8 mouse cellular contexts compared by ENCODE assay signal in genomic region chr13:101765976-101766375, GRCm38 (mm10). TPM values are rescaled to one million over a fixed set of nuclear protein-coding genes. Genes with fewer than 3 reads are reported as not detected.
A peak's percentile ranks its signal among the peaks of the same experiment; 100 is the strongest.
DNase-seq lines count a peak whose midpoint lies in the region; ATAC-seq and TF ChIP-seq lines count a peak whose summit lies in the region.

No protein-coding gene starts in this region.

- no peak overlapping the region for H3K4me3 ChIP-seq in ES-Bruce4 (ENCODE audit: low read depth, low read length)
- H3K4me3 ChIP-seq in heart, embryonic 13.5 days: peak overlapping the region; percentile 74
- H3K4me3 ChIP-seq in liver, postnatal 0 days (ENCODE audit: low read depth, low read length): peak overlapping the region; percentile 99

- ATAC-seq in heart, embryonic 13.5 days (ENCODE audit: extremely low read depth, insufficient number of reproducible peaks, low FRiP score, low TSS enrichment): no peak
- ATAC-seq in liver, postnatal 0 days: no peak

- no peak for TF ChIP-seq EP300 in ES-Bruce4 (IDR thresholded peaks at IDR 0.05; ENCODE audit: insufficient read depth, low read depth, low read length)
- no peak for TF ChIP-seq EP300 in liver, postnatal 0 days (IDR thresholded peaks at IDR 0.05; ENCODE audit: low read depth)

- TF ChIP-seq CTCF in ES-Bruce4 (IDR thresholded peaks at IDR 0.05; ENCODE audit: low read depth, low read length): no peak
- TF ChIP-seq CTCF in liver, postnatal 0 days (IDR thresholded peaks at IDR 0.05; ENCODE audit: low read depth): no peak

- H3K4me1 ChIP-seq in ES-Bruce4 (ENCODE audit: control insufficient read depth, insufficient read depth, low read length): peaks cover 12% of the 10 kb centered on the region
- H3K4me1 ChIP-seq in heart, embryonic 13.5 days: peaks cover 61% of the 10 kb centered on the region
- peaks cover 48% of the 10 kb centered on the region for H3K4me1 ChIP-seq in liver, postnatal 0 days (ENCODE audit: insufficient read depth)

- H3K9me3 ChIP-seq in ES-Bruce4 (replicated peaks; ENCODE audit: control insufficient read depth, insufficient read depth, low read length, poor library complexity, severe bottlenecking): no peaks in the 10 kb centered on the region
- no peaks in the 10 kb centered on the region for H3K9me3 ChIP-seq in heart, embryonic 13.5 days
- no peaks in the 10 kb centered on the region for H3K9me3 ChIP-seq in liver, postnatal 0 days (ENCODE audit: low read length)

- WGBS in heart, embryonic 13.5 days: 15% methylated on average over 3 of the region's 3 CpGs
- 3% methylated on average over 3 of the region's 3 CpGs for WGBS in liver, postnatal 0 days (ENCODE audit: insufficient replicate concordance)

- H3K27ac ChIP-seq in ES-Bruce4 (ENCODE audit: insufficient read depth, low read length): no peak overlapping the region
- no peak overlapping the region for H3K27ac ChIP-seq in heart, embryonic 13.5 days (replicated peaks)
- peak overlapping the region; percentile 99; the same call in 1 of the 2 replicates for H3K27ac ChIP-seq in liver, postnatal 0 days (ENCODE audit: low read depth)

- H3K27me3 ChIP-seq in ES-Bruce4 (ENCODE audit: control insufficient read depth, insufficient read depth, low read length, poor library complexity, severe bottlenecking): no peaks in the 10 kb centered on the region; the same call in 1 of the 2 replicates
- H3K27me3 ChIP-seq in heart, embryonic 13.5 days (replicated peaks): no peaks in the 10 kb centered on the region
- H3K27me3 ChIP-seq in liver, postnatal 0 days (ENCODE audit: insufficient read depth, low read length): no peaks in the 10 kb centered on the region

- H3K4me2 ChIP-seq in heart, embryonic 13.5 days: peak overlapping the region; percentile 95
- peak overlapping the region; percentile 87 for H3K4me2 ChIP-seq in liver, postnatal 0 days (ENCODE audit: low read depth, low read length)

- no peak for TF ChIP-seq POLR2A in ES-Bruce4 (IDR thresholded peaks at IDR 0.05; ENCODE audit: insufficient read depth, low read length)

- DNase-seq in heart, adult 11 months: peak; percentile 91
- DNase-seq in heart, postnatal 4 days: no peak
- DNase-seq in liver, postnatal 0 days: no peak
- no peak for DNase-seq in right cerebral cortex, postnatal 25 days
- no peak for DNase-seq in urinary bladder, adult 18-20 months (ENCODE audit: low spot score in 2 of 2)
- no peak for DNase-seq in embryo, embryonic 10 days (ENCODE audit: low spot score)

- 0 out of 2 replicates have a peak overlapping the region, but pooled peaks have one; percentile 59 for H3K9ac ChIP-seq in ES-Bruce4 (ENCODE audit: low read depth, poor library complexity, severe bottlenecking)
- H3K9ac ChIP-seq in heart, embryonic 13.5 days: peak overlapping the region; percentile 95
- peak overlapping the region; percentile 96 for H3K9ac ChIP-seq in liver, postnatal 0 days (replicated peaks)

- H3K36me3 ChIP-seq in ES-Bruce4 (ENCODE audit: control insufficient read depth, insufficient read depth, low read length, poor library complexity, severe bottlenecking): no peaks in the 10 kb centered on the region
- no peaks in the 10 kb centered on the region for H3K36me3 ChIP-seq in heart, embryonic 13.5 days
- no peaks in the 10 kb centered on the region for H3K36me3 ChIP-seq in liver, postnatal 0 days (replicated peaks; ENCODE audit: insufficient read depth, low read length)

RNA-seq across cellular contexts. Expression of gene Pik3r1, which starts 2.0 kb away (rescaled TPM):
- total RNA-seq in heart, postnatal 4 days (2021): 10 to 100 TPM; 34.7 to 35.8 TPM
- polyA plus RNA-seq in ES-Bruce4 (2011; ENCODE audit: insufficient read depth, insufficient read length, low read depth, missing spikeins): 7.2 and 7.5 TPM in 2 replicates
- 13.3 and 15.5 TPM in 2 replicates for polyA plus RNA-seq in heart, embryonic 13.5 days (2015; fragmentation: Nextera tagmentation; extraction: Ambion mirVana)
- polyA plus RNA-seq in liver, postnatal 0 days (2015; fragmentation: Nextera tagmentation; extraction: Ambion mirVana): 18.0 and 18.5 TPM in 2 replicates
